Mouse (Mus musculus) neural tube, embryonic 13.5 days (tissue): ENCODE measurements around the gene Chad. TPM values are rescaled to one million over a fixed set of nuclear protein-coding genes. Genes with fewer than 3 reads are reported as not detected.
A peak's percentile ranks its signal among the peaks of the same experiment; 100 is the strongest.

Source experiments
- ATAC-seq: fragments of 200-750 bp; cut with Nextera tagmentation; 2 replicates; pipeline ENCODE4 v1.8.0; 2017; ENCODE audit warnings: low read depth, mild to moderate bottlenecking, moderate TSS enrichment, moderate library complexity
- H3K27ac ChIP-seq: fragments of 300-500 bp; sonication (generic); replicated peaks from 2 replicates; pipeline ENCODE4 v1.5.1; 2015; ENCODE audit warnings: moderate library complexity, mild to moderate bottlenecking, inconsistent platforms
- H3K27me3 ChIP-seq: fragments of 300-500 bp; sonication (generic); 2 replicates; pipeline ENCODE4 v1.6.1; 2015; ENCODE audit warnings: mild to moderate bottlenecking, inconsistent platforms
- H3K36me3 ChIP-seq: fragments of 300-500 bp; sonication (generic); 2 replicates; pipeline ENCODE4 v1.6.1; 2015; ENCODE audit warnings: mild to moderate bottlenecking, inconsistent platforms
- H3K4me1 ChIP-seq: fragments of 300-500 bp; sonication (generic); replicated peaks from 2 replicates; pipeline ENCODE4 v1.6.1; 2015; ENCODE audit warnings: inconsistent platforms
- H3K4me2 ChIP-seq: fragments of 300-500 bp; sonication (generic); 2 replicates; pipeline ENCODE4 v1.6.1; 2015; ENCODE audit warnings: inconsistent platforms, mild to moderate bottlenecking, moderate library complexity
- H3K4me3 ChIP-seq: fragments of 300-500 bp; sonication (generic); 2 replicates; pipeline ENCODE4 v1.5.1; 2015; ENCODE audit warnings: mild to moderate bottlenecking, inconsistent platforms
- H3K9ac ChIP-seq: fragments of 300-500 bp; sonication (generic); 2 replicates; pipeline ENCODE4 v1.6.1; 2015; ENCODE audit warnings: moderate library complexity, mild to moderate bottlenecking, inconsistent platforms
- H3K9me3 ChIP-seq: fragments of 300-500 bp; sonication (generic); 2 replicates; pipeline ENCODE4 v1.6.1; 2016; ENCODE audit warnings: inconsistent platforms
- WGBS: fragments of 180-500 bp; shearing (Covaris S2); methylation state at CpG from one replicate; pipeline ENCODE4 v1.1.7; 2015; 5-methylcytosine and 5-hydroxymethylcytosine counted together
- polyA plus RNA-seq: library from polyadenylated mRNA; unstranded; fragments of >200 nt; fragmentation: Nextera tagmentation; extraction: Ambion mirVana; gene quantifications from 2 replicates; pipeline ENCODE4 v1.2.1, GENCODE M21; 2015

The Chad gene
- polyA plus RNA-seq: 0.45 and 1.7 TPM in 2 replicates

- Histone ChIP-seq H3K4me2 (peak within 1 kb of the TSS; percentile 47), H3K9ac (peak within 1 kb of the TSS; percentile 17; the same call in 1 of the 2 replicates), H3K36me3 (no peaks in the 10 kb centered on the region), H3K9me3 (no peaks in the 10 kb centered on the region), H3K4me3 (peak within 1 kb of the TSS; percentile 25), H3K27me3 (peaks cover 35% of the 10 kb centered on the region), H3K4me1 (peaks cover 17% of the 10 kb centered on the region), H3K27ac (no peak within 1 kb of the TSS)
- WGBS: 2% methylated on average over 35 of the region's 35 CpGs
- peak; percentile 40; the same call in 1 of the 2 replicates for ATAC-seq
These were observed at the start of gene Chad for GRCm38 (mm10) chr11:94564437-94565150. Chad (plus strand) TSS chr11:94565047.

DNA sequence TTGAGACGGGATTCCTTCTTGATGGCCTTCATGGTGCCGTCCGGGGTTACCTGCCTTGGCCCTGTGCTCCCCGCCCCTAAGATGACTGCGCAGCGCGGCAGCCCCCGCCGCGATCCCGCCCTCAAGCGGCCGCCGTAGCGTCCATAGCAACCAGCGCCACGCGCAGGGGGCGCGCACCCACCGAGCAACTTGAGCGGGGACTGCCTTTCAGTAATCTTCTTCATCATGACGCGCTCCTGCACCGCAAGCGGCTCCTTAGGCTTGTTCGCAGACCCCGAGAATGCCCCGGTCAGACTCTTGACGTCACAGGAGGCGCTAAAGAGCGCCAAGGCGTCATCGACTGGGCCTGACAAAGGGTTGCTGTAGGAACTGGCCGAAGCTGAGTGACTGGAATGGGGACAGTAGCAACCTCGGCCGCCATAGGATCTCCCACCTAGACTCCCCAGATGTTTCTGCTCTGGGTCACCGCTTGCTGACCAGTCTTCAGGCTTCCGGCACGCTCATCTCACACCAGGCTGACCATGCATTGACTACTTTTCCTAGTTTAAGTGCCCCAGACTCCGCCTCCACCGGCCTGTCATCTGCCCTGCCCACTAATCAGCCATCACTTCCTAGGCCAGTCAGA lies 43.5 kb upstream of the Chad start, which contains the start of gene Mycbpap:
Gene Mycbpap (minus strand): TSS at position 524 of the 625 bp plus-strand sequence.
- H3K36me3 ChIP-seq: no peaks in the 10 kb centered on the region
- peak within 1 kb of the TSS; percentile 61 for H3K9ac ChIP-seq
- no peaks in the 10 kb centered on the region for H3K9me3 ChIP-seq
- peak within 1 kb of the TSS; percentile 50 for H3K4me3 ChIP-seq
- H3K4me2 ChIP-seq: peak within 1 kb of the TSS; percentile 71
- WGBS: under 1% methylated on average over 42 of the region's 42 CpGs
- peak; percentile 82 for ATAC-seq
- H3K27ac ChIP-seq: no peak within 1 kb of the TSS
- H3K4me1 ChIP-seq: peaks cover 6% of the 10 kb centered on the region; the same call in 1 of the 2 replicates
- H3K27me3 ChIP-seq: peaks cover 5% of the 10 kb centered on the region; the same call in 1 of the 2 replicates

DNA sequence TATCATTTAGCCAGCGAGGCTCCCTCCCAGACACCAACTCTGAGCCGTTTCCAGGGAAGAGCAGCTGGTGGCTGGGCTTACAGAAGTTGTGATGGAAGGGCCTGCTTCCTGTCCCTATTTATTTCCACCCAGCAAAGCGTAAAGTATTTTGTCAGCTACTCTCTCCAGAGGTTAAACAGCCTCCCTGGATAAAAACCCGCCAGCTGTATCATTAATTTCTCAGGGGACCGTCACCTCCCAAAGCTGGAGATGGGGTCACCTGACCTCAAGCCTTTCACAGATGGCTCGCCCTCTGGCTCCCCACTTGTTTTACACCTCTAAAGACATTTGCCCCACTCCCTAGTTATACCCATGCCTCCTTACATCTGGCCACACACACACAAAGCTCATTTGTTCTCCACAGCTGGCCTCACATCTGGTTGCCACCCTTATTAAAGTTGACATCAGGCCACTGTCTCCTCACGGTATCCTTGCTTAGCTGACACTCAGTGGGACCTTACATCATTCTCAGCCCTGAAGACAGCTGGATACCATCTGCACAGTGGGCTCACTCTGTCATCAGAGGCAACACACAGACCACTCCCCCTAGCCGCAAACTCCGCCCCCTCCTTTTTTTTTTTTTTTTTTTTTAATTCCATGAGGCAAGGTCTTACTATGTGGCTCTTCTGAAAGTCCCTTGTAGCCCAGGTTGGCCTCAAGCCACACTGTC lies 38.5 kb upstream of the Chad start:
- H3K27ac ChIP-seq: no peak overlapping the region
- no peaks in the 10 kb centered on the region for H3K36me3 ChIP-seq
- H3K9me3 ChIP-seq: no peaks in the 10 kb centered on the region
- no peak overlapping the region for H3K4me2 ChIP-seq
- H3K4me1 ChIP-seq: no peaks in the 10 kb centered on the region; the same call in 1 of the 2 replicates
- H3K9ac ChIP-seq: no peak overlapping the region
- WGBS: 46% methylated on average over 9 of the region's 9 CpGs
- no peak for ATAC-seq
- no peak overlapping the region for H3K4me3 ChIP-seq
- H3K27me3 ChIP-seq: no peaks in the 10 kb centered on the region

GRCm38 (mm10) chr11:94528879-94529278 lies 36.0 kb upstream of the Chad start:
- H3K9ac ChIP-seq: no peak overlapping the region
- no peaks in the 10 kb centered on the region; the same call in 1 of the 2 replicates for H3K4me1 ChIP-seq
- 53% methylated on average over 3 of the region's 3 CpGs for WGBS
- ATAC-seq: no peak
- no peaks in the 10 kb centered on the region for H3K27me3 ChIP-seq
- no peaks in the 10 kb centered on the region for H3K36me3 ChIP-seq
- no peak overlapping the region for H3K27ac ChIP-seq
- no peak overlapping the region for H3K4me2 ChIP-seq
- H3K4me3 ChIP-seq: no peak overlapping the region
- H3K9me3 ChIP-seq: no peaks in the 10 kb centered on the region

DNA sequence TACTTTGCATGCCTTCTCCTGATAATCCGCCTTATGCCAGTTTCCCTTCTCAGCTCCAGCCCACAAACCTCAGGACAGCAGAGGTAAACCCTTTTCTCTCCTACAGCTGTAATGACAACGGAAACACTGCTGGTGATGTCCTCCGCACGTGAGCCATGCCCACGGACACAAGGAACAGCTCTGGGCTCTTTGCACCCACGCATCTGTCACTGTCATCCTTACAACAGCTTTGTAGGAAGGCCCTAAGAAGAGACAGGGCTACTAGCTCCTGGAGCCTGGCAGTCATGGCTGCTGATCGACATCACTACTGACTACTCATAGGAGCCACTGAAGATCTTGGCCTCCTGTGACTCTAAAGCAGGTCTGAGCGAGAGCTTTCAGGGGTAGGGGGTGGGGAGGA lies 31.7 kb upstream of the Chad start:
- ATAC-seq: no peak
- Histone ChIP-seq H3K4me3 (no peak overlapping the region), H3K4me2 (no peak overlapping the region), H3K9ac (no peak overlapping the region), H3K36me3 (no peaks in the 10 kb centered on the region), H3K9me3 (no peaks in the 10 kb centered on the region), H3K27ac (no peak overlapping the region), H3K27me3 (no peaks in the 10 kb centered on the region), H3K4me1 (peaks cover 14% of the 10 kb centered on the region; the same call in 1 of the 2 replicates)
- WGBS: 77% methylated on average over 8 of the region's 8 CpGs

- 72% methylated on average over 8 of the region's 8 CpGs for WGBS
- no peak for ATAC-seq
- H3K36me3 ChIP-seq: no peaks in the 10 kb centered on the region
These were observed 26.0 kb upstream of the Chad start for GRCm38 (mm10) chr11:94538733-94539292.

GRCm38 (mm10) chr11:94539761-94540160 lies 25.1 kb upstream of the Chad start:
- no peaks in the 10 kb centered on the region for H3K36me3 ChIP-seq
- no peak for ATAC-seq
- H3K4me1 ChIP-seq: peaks cover 14% of the 10 kb centered on the region; the same call in 1 of the 2 replicates
- no peak overlapping the region for H3K9ac ChIP-seq
- H3K27ac ChIP-seq: no peak overlapping the region
- no peak overlapping the region for H3K4me3 ChIP-seq
- no peaks in the 10 kb centered on the region for H3K9me3 ChIP-seq
- WGBS: 77% methylated on average over 7 of the region's 7 CpGs
- no peak overlapping the region for H3K4me2 ChIP-seq
- no peaks in the 10 kb centered on the region for H3K27me3 ChIP-seq

More at GRCm38 (mm10) chr11:94538733-94539292, 26.0 kb upstream of the Chad start:
- Histone ChIP-seq H3K27me3 (no peaks in the 10 kb centered on the region), H3K9me3 (no peaks in the 10 kb centered on the region), H3K4me3 (no peak overlapping the region), H3K4me1 (peaks cover 14% of the 10 kb centered on the region; the same call in 1 of the 2 replicates), H3K27ac (no peak overlapping the region), H3K9ac (no peak overlapping the region), H3K4me2 (no peak overlapping the region)

GRCm38 (mm10) chr11:94542400-94542799 lies 22.4 kb upstream of the Chad start:
- no peaks in the 10 kb centered on the region for H3K36me3 ChIP-seq
- peaks cover 3% of the 10 kb centered on the region; the same call in 1 of the 2 replicates for H3K4me1 ChIP-seq
- no peak overlapping the region for H3K4me3 ChIP-seq
- H3K9ac ChIP-seq: no peak overlapping the region
- H3K4me2 ChIP-seq: no peak overlapping the region
- ATAC-seq: no peak
- H3K27me3 ChIP-seq: no peaks in the 10 kb centered on the region
- no peak overlapping the region for H3K27ac ChIP-seq
- 88% methylated on average over 4 of the region's 4 CpGs for WGBS
- H3K9me3 ChIP-seq: no peaks in the 10 kb centered on the region

DNA sequence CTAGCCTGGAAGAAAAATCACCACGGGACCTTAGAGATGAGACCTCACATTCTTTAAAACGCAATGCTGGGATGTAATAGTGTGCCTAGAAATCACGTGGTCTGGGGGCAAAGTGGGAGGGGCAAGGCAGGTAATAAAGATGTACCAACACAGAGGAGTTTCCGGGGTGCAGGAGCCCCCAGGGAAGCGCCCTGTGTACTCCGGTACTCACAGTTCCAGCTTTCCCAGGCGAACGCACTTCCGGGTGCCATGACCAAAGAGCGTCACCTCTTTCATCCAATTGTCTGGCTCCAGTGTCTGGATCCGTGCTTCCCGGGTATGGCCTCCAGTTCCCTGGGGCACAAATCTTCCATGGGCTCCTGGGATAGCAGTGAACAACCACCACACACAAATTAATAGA lies 21.5 kb upstream of the Chad start:
- Histone ChIP-seq H3K36me3 (no peaks in the 10 kb centered on the region), H3K4me3 (no peak overlapping the region), H3K27me3 (no peaks in the 10 kb centered on the region), H3K4me1 (peaks cover 5% of the 10 kb centered on the region), H3K4me2 (no peak overlapping the region), H3K9me3 (no peaks in the 10 kb centered on the region), H3K9ac (no peak overlapping the region), H3K27ac (no peak overlapping the region)
- WGBS: 81% methylated on average over 12 of the region's 12 CpGs
- ATAC-seq: no peak

- 45% methylated on average over 9 of the region's 9 CpGs for WGBS
- H3K4me2 ChIP-seq: peak overlapping the region; percentile 32
These were observed 20.9 kb upstream of the Chad start for GRCm38 (mm10) chr11:94543932-94544331.

DNA sequence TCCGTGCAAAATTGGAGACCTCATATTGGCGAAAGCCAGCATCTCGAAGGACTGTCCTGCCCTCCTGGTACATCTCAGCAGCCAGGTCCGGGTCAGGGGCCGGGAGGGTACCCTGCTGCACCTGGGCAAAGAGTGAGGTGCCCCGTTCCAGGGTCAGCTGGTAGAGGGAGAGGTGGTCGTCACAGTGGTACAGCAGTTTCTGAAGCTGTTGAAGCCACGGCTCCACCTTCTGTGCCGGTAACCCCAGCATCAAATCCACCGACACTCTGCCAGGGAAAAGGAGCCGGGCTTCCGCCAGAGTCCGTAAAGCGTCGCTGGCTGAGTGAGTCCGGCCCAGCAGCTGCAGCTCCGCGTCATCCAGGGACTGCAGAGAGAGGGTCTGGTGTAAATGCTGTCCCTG lies 20.4 kb upstream of the Chad start:
- Histone ChIP-seq H3K4me2 (peak overlapping the region; percentile 32), H3K27me3 (no peaks in the 10 kb centered on the region), H3K27ac (no peak overlapping the region), H3K4me3 (no peak overlapping the region), H3K4me1 (peaks cover 8% of the 10 kb centered on the region), H3K36me3 (no peaks in the 10 kb centered on the region), H3K9ac (no peak overlapping the region; the same call in 1 of the 2 replicates), H3K9me3 (no peaks in the 10 kb centered on the region)
- no peak; the same call in 1 of the 2 replicates for ATAC-seq
- WGBS: 52% methylated on average over 18 of the region's 18 CpGs

More at GRCm38 (mm10) chr11:94543932-94544331, 20.9 kb upstream of the Chad start:
- Histone ChIP-seq H3K27me3 (no peaks in the 10 kb centered on the region), H3K36me3 (no peaks in the 10 kb centered on the region), H3K27ac (no peak overlapping the region), H3K9me3 (no peaks in the 10 kb centered on the region), H3K4me1 (peaks cover 8% of the 10 kb centered on the region), H3K4me3 (no peak overlapping the region), H3K9ac (no peak overlapping the region)
- 0 out of 2 replicates have a peak, but pooled peaks have one; percentile 34 for ATAC-seq
